Mouse (Mus musculus): Measurements from ENCODE around the gene Cntfr.

DNA sequence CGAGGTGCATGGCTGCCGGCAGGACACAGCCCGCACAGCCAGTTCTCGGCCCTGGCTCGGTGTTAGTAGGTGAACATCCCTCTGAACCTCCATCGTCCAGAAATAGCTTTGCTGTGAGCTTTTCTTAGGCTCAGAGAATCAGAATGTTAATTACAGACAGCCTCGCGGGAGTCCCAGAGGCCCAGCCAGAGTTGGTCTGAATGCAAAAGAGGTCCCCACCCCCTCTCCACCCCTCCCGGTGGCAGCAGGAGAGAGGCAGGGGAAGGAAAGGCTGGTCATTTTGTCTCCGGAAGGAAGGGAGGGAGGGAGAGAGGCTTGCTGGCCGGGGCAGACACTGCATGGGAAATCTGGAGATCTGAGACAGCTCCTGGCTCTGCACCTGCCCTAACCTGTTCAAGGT is 65.5 kb downstream of the Cntfr start:
- no peak for TF ChIP-seq CTCF (IDR thresholded peaks at IDR 0.05; ENCODE audit: insufficient read depth, low read depth, low read length)
- no peak for TF ChIP-seq POLR2A (IDR thresholded peaks at IDR 0.05; ENCODE audit: insufficient read depth, low read depth, low read length)
